Mouse (Mus musculus) limb, embryonic 14.5 days (tissue): ENCODE measurements around the gene Sel1l. TPM values are rescaled to one million over a fixed set of nuclear protein-coding genes. Genes with fewer than 3 reads are reported as not detected.

Experiments
- ATAC-seq: fragments of 200-750 bp; cut with Nextera tagmentation; 2 replicates; pipeline ENCODE4 v1.8.0; 2017; ENCODE audit warnings: low read depth, moderate number of reproducible peaks, moderate TSS enrichment; ENCODE audit not compliant: low FRiP score
- DNase-seq: peaks from one replicate; pipeline ENCODE4 v3.0.0-alpha.2; 2015; ENCODE audit warnings: low spot score
- H3K27ac ChIP-seq: fragments of 300-500 bp; sonication (generic); replicated peaks from 2 replicates; pipeline ENCODE4 v1.5.1; 2014; ENCODE audit warnings: low read depth, mild to moderate bottlenecking, low read length, moderate library complexity, mixed read lengths
- H3K27me3 ChIP-seq: fragments of 300-500 bp; sonication (generic); 2 replicates; pipeline ENCODE4 v1.6.1; 2014; ENCODE audit warnings: low read length, mixed read lengths; ENCODE audit not compliant: control insufficient read depth, insufficient read depth
- H3K36me3 ChIP-seq: fragments of 300-500 bp; sonication (generic); 2 replicates; pipeline ENCODE4 v1.6.1; 2014; ENCODE audit warnings: mild to moderate bottlenecking, low read length, moderate library complexity, mixed read lengths; ENCODE audit not compliant: control insufficient read depth, insufficient read depth
- H3K4me1 ChIP-seq: fragments of 300-500 bp; sonication (generic); 2 replicates; pipeline ENCODE4 v1.6.1; 2014; ENCODE audit warnings: antibody characterized with exemption, low read length, mixed read lengths; ENCODE audit not compliant: control insufficient read depth, insufficient read depth
- H3K4me2 ChIP-seq: fragments of 300-500 bp; sonication (generic); replicated peaks from 2 replicates; pipeline ENCODE4 v1.6.1; 2014; ENCODE audit warnings: low read depth, mild to moderate bottlenecking, low read length, moderate library complexity; ENCODE audit not compliant: severe bottlenecking
- H3K4me3 ChIP-seq: fragments of 300-500 bp; sonication (generic); replicated peaks from 2 replicates; pipeline ENCODE4 v1.5.1; 2014; ENCODE audit warnings: low read length
- H3K9ac ChIP-seq: fragments of 300-500 bp; sonication (generic); 2 replicates; pipeline ENCODE4 v1.6.1; 2014; ENCODE audit warnings: mild to moderate bottlenecking, low read depth, low read length, moderate library complexity; ENCODE audit not compliant: severe bottlenecking
- H3K9me3 ChIP-seq: fragments of 300-500 bp; sonication (generic); 2 replicates; pipeline ENCODE4 v1.6.1; 2016; ENCODE audit warnings: low read length; ENCODE audit not compliant: control insufficient read depth
- POLR2A ChIP-seq: fragments of 200-500 bp; IDR thresholded peaks from 2 replicates; pipeline ENCODE4 v1.8.0; 2012; ENCODE audit warnings: inconsistent platforms, mild to moderate bottlenecking, moderate library complexity, borderline replicate concordance; ENCODE audit not compliant: insufficient read depth, insufficient read length; ENCODE audit errors: extremely low read depth
- WGBS: fragments of 180-500 bp; shearing (Covaris S2); extraction: QIAGEN DNeasy Blood & Tissue Kit; methylation state at CpG from one replicate; pipeline ENCODE4 v1.1.7; 2014; 5-methylcytosine and 5-hydroxymethylcytosine counted together
- polyA plus RNA-seq, 2 experiments: library from polyadenylated mRNA; depleted of rRNA in 1 of 2; stranded (reverse) in 1 of 2; unstranded in 1 of 2; fragments of >200 nt; fragmentation: Nextera tagmentation in 1 of 2; extraction: Ambion mirVana in 1 of 2; gene quantifications; 2 replicates each; pipeline versions ENCODE4 v1.2.1 to v1.2.3; 2012 to 2014

Sel1l gene
- polyA plus RNA-seq, 2 experiments, result 50.6 to 81.0 TPM

DNA sequence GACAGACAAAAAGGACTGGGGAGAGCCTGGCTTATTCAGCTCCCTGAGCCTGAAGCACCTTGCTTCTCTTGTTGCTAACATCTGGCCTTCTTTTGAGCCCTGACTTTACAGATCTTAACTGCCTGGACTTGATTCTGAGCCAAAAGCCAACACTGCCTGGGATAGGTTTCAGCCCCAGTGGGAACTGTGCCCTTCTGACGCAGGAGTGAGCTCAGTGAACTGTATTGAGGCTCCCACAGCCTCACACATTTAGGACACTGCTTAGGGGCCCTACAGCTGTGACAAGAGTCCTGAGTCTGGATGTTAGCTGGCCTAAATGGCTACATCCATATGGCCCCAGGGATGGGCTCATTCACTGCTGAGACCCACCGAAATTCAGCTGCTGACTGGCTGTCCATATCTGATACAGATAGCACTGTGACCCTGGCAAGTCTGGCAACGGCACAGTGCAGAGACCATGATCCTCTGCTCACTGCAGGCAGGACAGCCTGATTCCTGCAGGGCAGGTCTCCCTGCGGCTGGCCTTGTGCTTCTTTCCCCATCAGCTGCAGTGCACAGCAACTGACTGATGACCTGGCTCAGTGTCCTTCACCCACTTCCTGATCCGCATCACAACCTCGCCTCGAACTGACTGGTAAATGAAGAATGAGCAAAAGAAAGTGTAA is 11.4 kb downstream of the Sel1l start:
- no peak overlapping the region for H3K27ac ChIP-seq
- 90% methylated on average over 7 of the region's 7 CpGs for WGBS
- H3K4me3 ChIP-seq, result no peak overlapping the region
- ATAC-seq (no peak), DNase-seq (no peak)
- no peak overlapping the region for H3K9ac ChIP-seq
- peaks cover 91% of the 10 kb centered on the region for H3K36me3 ChIP-seq
- H3K9me3 ChIP-seq, result no peaks in the 10 kb centered on the region
- TF ChIP-seq POLR2A, result no peak
- no peaks in the 10 kb centered on the region for H3K4me1 ChIP-seq
- H3K4me2 ChIP-seq, result no peak overlapping the region
- no peaks in the 10 kb centered on the region for H3K27me3 ChIP-seq

DNA sequence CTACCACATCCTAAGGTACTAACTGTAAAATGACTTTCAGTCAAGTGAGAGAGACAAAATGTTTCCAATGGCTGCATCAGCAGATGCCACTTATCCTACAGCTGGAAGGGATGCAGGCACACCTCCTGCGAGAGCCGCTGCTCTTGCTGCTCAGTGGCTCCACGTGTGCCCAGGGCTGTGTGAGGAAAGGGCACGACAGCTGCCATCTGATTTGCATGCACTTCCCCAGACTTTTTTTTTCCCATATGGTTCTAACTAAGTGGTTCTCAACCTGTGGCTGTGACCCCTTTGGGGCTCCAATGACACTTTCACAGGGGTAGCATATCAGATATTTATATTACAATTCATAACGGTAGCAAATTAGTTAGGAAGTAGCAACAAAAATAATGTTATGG is 15.0 kb downstream of the Sel1l start:
- peaks cover 84% of the 10 kb centered on the region for H3K36me3 ChIP-seq
- H3K9me3 ChIP-seq, result no peaks in the 10 kb centered on the region
- H3K27me3 ChIP-seq, result no peaks in the 10 kb centered on the region
- no peak overlapping the region for H3K9ac ChIP-seq
- no peak for TF ChIP-seq POLR2A
- no peak overlapping the region for H3K4me2 ChIP-seq
- H3K4me3 ChIP-seq, result no peak overlapping the region
- H3K4me1 ChIP-seq, result no peaks in the 10 kb centered on the region
- no peak overlapping the region for H3K27ac ChIP-seq
- ATAC-seq, result no peak
- 55% methylated on average over 5 of the region's 5 CpGs for WGBS
- DNase-seq, result no peak

DNA sequence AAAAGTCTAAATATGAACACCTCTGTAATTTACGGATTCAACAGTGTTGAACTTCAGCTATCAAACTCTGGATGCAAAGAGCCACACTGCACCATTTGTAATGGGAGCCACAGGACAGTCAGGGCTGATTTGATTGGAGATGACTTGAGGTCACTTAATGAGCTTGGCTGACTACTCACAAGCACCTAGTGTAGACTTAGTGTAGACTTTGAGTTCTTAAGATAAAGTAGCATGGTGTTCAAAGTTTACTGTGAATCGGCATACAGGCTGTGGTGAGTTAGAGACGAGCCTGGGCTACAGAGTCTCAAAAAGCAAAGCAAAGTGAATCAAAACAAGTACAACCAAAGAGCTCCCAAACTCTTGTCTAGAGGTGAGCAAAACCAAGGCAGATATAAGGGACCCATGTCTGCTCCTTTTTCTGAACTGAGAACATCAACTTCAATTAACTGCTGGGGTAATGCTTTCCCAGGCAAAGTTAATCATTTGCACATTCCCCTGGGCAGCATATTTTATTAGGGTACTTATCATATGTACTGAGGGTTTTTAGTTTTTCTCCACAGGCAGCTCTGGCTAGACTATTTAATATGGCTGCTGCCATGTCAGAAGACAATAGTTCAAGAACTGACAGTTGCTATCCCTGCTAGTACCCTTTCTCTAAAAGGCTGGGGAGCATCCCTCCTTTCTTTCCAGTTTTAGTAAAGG is 15.6 kb downstream of the Sel1l start:
- ATAC-seq (no peak), DNase-seq (no peak)
- no peak overlapping the region for H3K4me2 ChIP-seq
- H3K4me1 ChIP-seq, result no peaks in the 10 kb centered on the region
- H3K27ac ChIP-seq, result no peak overlapping the region
- H3K4me3 ChIP-seq, result no peak overlapping the region
- H3K36me3 ChIP-seq, result peaks cover 84% of the 10 kb centered on the region
- H3K27me3 ChIP-seq, result no peaks in the 10 kb centered on the region
- TF ChIP-seq POLR2A, result no peak
- H3K9me3 ChIP-seq, result no peaks in the 10 kb centered on the region
- no peak overlapping the region for H3K9ac ChIP-seq
- 90% methylated on average over 3 of the region's 3 CpGs for WGBS

DNA sequence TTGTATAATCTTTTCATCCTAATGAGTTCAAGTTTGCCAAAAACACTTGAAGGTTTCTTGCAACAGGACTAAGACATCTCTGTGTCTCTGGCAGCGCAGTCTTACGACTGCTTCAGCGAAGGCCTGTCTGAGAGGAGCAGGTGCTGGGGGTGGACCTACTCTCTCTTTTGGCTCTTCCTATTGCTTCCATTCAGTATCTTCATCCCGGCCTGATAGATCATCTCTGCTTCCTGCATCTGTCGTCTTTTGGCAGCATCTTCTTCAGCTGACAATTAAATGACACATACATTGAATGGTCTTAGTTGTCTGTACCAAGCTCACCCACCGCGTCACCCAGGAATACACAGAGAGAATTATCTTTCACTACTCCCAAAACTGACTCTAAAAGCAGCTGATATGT is 17.5 kb downstream of the Sel1l start:
- 92% methylated on average over 7 of the region's 7 CpGs for WGBS
- no peak for TF ChIP-seq POLR2A
- H3K4me1 ChIP-seq, result no peaks in the 10 kb centered on the region
- peaks cover 75% of the 10 kb centered on the region for H3K36me3 ChIP-seq
- H3K4me3 ChIP-seq, result no peak overlapping the region
- H3K27ac ChIP-seq, result no peak overlapping the region
- ATAC-seq (no peak), DNase-seq (no peak)
- no peak overlapping the region for H3K9ac ChIP-seq
- no peaks in the 10 kb centered on the region for H3K9me3 ChIP-seq
- no peak overlapping the region for H3K4me2 ChIP-seq
- H3K27me3 ChIP-seq, result no peaks in the 10 kb centered on the region

DNA sequence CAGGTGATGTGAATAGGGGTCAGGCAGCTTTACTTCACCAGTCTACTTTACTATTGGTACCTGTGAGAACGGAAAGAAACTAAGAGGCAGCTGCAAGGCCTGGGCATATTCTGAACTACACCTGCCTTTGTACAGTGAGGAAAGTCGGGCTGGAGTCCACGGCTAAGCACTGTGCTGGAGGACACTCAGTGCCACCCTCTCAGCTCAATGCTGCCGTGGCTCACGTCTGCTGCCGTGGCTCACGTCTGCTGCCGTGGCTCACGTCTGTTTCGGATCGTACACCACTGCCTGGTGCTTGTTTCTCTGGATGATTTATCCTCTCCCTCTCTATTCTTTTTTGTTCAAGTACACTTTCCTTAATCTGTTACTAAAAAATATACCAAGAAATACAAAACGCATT is 28.5 kb downstream of the Sel1l start:
- H3K36me3 ChIP-seq, result peaks cover 78% of the 10 kb centered on the region
- WGBS, result 93% methylated on average over 12 of the region's 12 CpGs

More for the DNA sequence above, 28.5 kb downstream of the Sel1l start:
- H3K9me3 ChIP-seq, result no peaks in the 10 kb centered on the region
- no peaks in the 10 kb centered on the region for H3K4me1 ChIP-seq
- no peak for ATAC-seq
- no peak for DNase-seq
- no peak overlapping the region for H3K27ac ChIP-seq
- H3K27me3 ChIP-seq, result no peaks in the 10 kb centered on the region
- TF ChIP-seq POLR2A, result no peak
- no peak overlapping the region for H3K4me2 ChIP-seq
- no peak overlapping the region for H3K4me3 ChIP-seq
- no peak overlapping the region for H3K9ac ChIP-seq
